Mouse (Mus musculus) midbrain, postnatal 0 days (tissue): Measurements from ENCODE around the gene Stip1. TPM values are rescaled to one million over a fixed set of nuclear protein-coding genes. Genes with fewer than 3 reads are reported as not detected.

Source experiments
- ATAC-seq: fragments of 200-750 bp; cut with Nextera tagmentation; 2 replicates; pipeline ENCODE4 v1.8.0; 2017; ENCODE audit warnings: moderate number of reproducible peaks, mild to moderate bottlenecking, moderate TSS enrichment, moderate library complexity; ENCODE audit not compliant: low FRiP score
- DNase-seq: peaks from one replicate; pipeline ENCODE4 v3.0.0-alpha.2; 2015; ENCODE audit warnings: low spot score
- H3K27ac ChIP-seq: fragments of 300-500 bp; sonication (generic); 2 replicates; pipeline ENCODE4 v1.5.1; 2014; ENCODE audit warnings: low read depth, mild to moderate bottlenecking, low read length, mixed read lengths
- H3K27me3 ChIP-seq: fragments of 300-500 bp; sonication (generic); 2 replicates; pipeline ENCODE4 v1.6.1; 2014; ENCODE audit warnings: low read length, control low read depth, mixed read lengths; ENCODE audit not compliant: insufficient read depth
- H3K36me3 ChIP-seq: fragments of 300-500 bp; sonication (generic); 2 replicates; pipeline ENCODE4 v1.6.1; 2014; ENCODE audit warnings: low read length, control low read depth, mixed read lengths; ENCODE audit not compliant: insufficient read depth
- H3K4me1 ChIP-seq: fragments of 300-500 bp; sonication (generic); 2 replicates; pipeline ENCODE4 v1.6.1; 2014; ENCODE audit warnings: mild to moderate bottlenecking, control low read depth, antibody characterized with exemption, low read length, mixed read lengths; ENCODE audit not compliant: insufficient read depth
- H3K4me2 ChIP-seq: fragments of 300-500 bp; sonication (generic); 2 replicates; pipeline ENCODE4 v1.6.1; 2014; ENCODE audit warnings: low read depth, mild to moderate bottlenecking, low read length, mixed read lengths; ENCODE audit not compliant: poor library complexity, severe bottlenecking
- H3K4me3 ChIP-seq: fragments of 300-500 bp; sonication (generic); 2 replicates; pipeline ENCODE4 v1.5.1; 2014; ENCODE audit warnings: low read depth, mild to moderate bottlenecking, low read length, moderate library complexity
- H3K9ac ChIP-seq: fragments of 300-500 bp; sonication (generic); replicated peaks from 2 replicates; pipeline ENCODE4 v1.6.1; 2014; ENCODE audit warnings: mild to moderate bottlenecking, low read length, moderate library complexity, mixed read lengths; ENCODE audit not compliant: poor library complexity, severe bottlenecking
- H3K9me3 ChIP-seq: fragments of 300-500 bp; sonication (generic); 2 replicates; pipeline ENCODE4 v1.6.1; 2016; ENCODE audit warnings: low read length, control low read depth
- CTCF ChIP-seq: IDR thresholded peaks from 2 replicates; pipeline ENCODE4 v1.5.1; 2016; ENCODE audit warnings: antibody characterized with exemption, mild to moderate bottlenecking
- WGBS: fragments of 180-500 bp; shearing (Covaris S2); extraction: QIAGEN DNeasy Blood & Tissue Kit; methylation state at CpG from one replicate; pipeline ENCODE4 v1.1.7; 2014; 5-methylcytosine and 5-hydroxymethylcytosine counted together
- polyA plus RNA-seq: library from polyadenylated mRNA; unstranded; fragments of >200 nt; fragmentation: Nextera tagmentation; extraction: Ambion mirVana; gene quantifications from 2 replicates; pipeline ENCODE4 v1.2.1, GENCODE M21; 2015
- total RNA-seq: library from RNA; depleted of rRNA; stranded (reverse); fragments of >200 nt; gene quantifications from 2 replicates; pipeline ENCODE4 v1.2.3, GENCODE M21; 2014

Gene Stip1
- total and polyA plus RNA-seq, 2 experiments from 2014 or later, result 97.0 to 142 TPM

DNA sequence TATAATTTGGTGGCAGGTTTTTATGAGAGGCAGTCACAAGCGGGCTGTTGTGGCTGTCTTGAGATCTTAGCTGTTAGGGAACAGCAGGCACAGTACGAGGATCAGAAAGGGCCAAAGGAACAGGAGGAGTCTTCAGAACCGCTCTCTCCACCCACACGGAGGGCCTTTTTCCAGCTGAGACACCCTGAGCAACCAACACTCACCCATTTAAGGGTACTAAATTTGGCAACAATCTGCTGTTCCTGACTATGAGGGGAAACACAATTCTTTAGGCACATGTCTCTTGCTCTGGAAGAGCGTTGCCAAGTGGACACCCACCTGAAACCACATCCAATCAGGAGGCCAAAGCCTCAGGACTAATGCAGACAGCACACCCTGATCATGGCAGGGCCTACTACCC is 10.2 kb downstream of the Stip1 start:
- Histone ChIP-seq H3K4me2 (no peak overlapping the region), H3K4me3 (no peak overlapping the region), H3K27me3 (no peaks in the 10 kb centered on the region), H3K9me3 (no peaks in the 10 kb centered on the region), H3K36me3 (peaks cover 64% of the 10 kb centered on the region), H3K4me1 (no peaks in the 10 kb centered on the region), H3K27ac (no peak overlapping the region), H3K9ac (no peak overlapping the region)
- 93% methylated on average over 5 of the region's 5 CpGs for WGBS
- DNase-seq (no peak), ATAC-seq (no peak)
- TF ChIP-seq CTCF, result no peak

DNA sequence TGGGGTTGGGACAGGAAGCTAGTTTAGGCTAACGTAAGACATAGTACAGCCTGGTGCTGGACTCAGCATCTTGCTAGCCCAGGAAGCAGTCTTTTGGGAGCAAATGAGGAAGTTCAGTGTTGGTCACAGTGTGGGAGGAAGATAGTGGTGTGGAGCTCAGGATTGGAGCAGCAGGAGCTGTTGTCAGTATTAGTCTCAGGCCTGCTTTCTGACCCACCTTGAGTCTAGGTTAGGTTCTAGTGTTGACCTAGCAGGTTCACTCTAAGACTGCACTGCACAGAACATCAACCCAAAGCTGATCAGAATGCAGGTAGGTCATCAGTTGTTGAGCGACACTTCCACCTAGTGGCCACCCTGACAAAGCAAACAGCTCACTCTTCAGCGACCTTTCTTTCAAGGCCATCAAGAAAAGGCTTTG is 19.5 kb downstream of the Stip1 start:
- no peak overlapping the region for H3K27ac ChIP-seq

DNA sequence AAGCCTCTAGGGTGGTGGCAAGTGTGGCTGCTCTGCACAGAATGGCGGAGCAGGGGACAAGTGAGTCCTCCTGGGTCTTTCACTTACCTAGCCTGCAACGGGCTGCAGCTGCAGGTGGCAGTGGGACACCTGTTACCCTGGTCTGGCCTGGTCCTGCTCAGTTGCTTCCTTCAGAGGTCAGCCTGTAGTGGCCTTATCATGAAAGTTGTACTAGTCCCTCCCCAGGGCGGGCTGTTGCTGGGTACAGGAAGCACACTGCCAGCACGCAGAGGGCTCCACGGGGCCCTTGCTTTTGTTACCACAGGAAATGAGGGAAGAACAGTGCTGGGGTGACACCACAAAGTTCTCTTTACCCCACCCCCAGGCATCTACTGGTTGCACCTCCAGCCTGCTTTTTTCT is 20.6 kb downstream of the Stip1 start, which contains the start of gene Fermt3:
Fermt3 (minus strand) TSS at position 279 of the 400 bp plus-strand sequence.
- Histone ChIP-seq H3K27me3 (no peaks in the 10 kb centered on the region), H3K9ac (no peak within 1 kb of the TSS), H3K36me3 (peaks cover 47% of the 10 kb centered on the region), H3K4me3 (no peak within 1 kb of the TSS), H3K4me2 (no peak within 1 kb of the TSS), H3K27ac (0 out of 2 replicates have a peak within 1 kb of the TSS, but pooled peaks have one; percentile 12), H3K9me3 (no peaks in the 10 kb centered on the region), H3K4me1 (no peaks in the 10 kb centered on the region)
- TF ChIP-seq CTCF, result no peak
- 91% methylated on average over 5 of the region's 5 CpGs for WGBS
- DNase-seq, result no peak
- ATAC-seq, result no peak

More for the DNA sequence above, 19.5 kb downstream of the Stip1 start:
- DNase-seq, result peak; percentile 71
- no peaks in the 10 kb centered on the region for H3K4me1 ChIP-seq
- H3K9me3 ChIP-seq, result no peaks in the 10 kb centered on the region
- no peak overlapping the region for H3K4me2 ChIP-seq
- peaks cover 55% of the 10 kb centered on the region for H3K36me3 ChIP-seq
- H3K27me3 ChIP-seq, result no peaks in the 10 kb centered on the region
- H3K4me3 ChIP-seq, result no peak overlapping the region
- H3K9ac ChIP-seq, result no peak overlapping the region
- WGBS, result 44% methylated on average over 3 of the region's 3 CpGs
- TF ChIP-seq CTCF, result peak; percentile 82
- ATAC-seq, result peak; percentile 63; the same call in 1 of the 2 replicates

DNA sequence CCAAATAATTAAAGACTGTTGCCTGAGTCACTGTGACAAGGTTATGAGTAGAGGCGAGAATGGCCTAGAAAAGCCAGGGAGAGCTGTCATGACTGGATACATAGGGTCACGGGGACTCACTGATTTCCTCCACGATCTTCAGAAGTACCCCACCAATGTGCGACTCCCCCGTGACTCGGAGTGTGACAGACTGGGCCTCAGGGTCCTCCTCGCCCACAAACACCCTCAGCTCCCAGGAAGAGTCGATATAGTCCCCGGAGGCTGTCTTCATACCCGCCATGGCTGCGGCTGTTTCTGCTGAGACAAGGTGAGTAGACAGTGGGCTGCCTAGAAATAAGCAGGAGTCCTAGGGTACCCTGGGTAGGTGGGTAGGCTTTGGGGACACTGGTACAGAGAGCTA is 21.2 kb downstream of the Stip1 start:
- H3K4me1 ChIP-seq, result no peaks in the 10 kb centered on the region
- no peak overlapping the region for H3K9ac ChIP-seq
- no peaks in the 10 kb centered on the region for H3K9me3 ChIP-seq
- H3K4me2 ChIP-seq, result no peak overlapping the region
- no peak for DNase-seq
- no peak for TF ChIP-seq CTCF
- H3K27ac ChIP-seq, result no peak overlapping the region
- H3K36me3 ChIP-seq, result peaks cover 45% of the 10 kb centered on the region
- no peaks in the 10 kb centered on the region for H3K27me3 ChIP-seq
- WGBS, result 94% methylated on average over 11 of the region's 11 CpGs
- ATAC-seq, result no peak
- no peak overlapping the region for H3K4me3 ChIP-seq

DNA sequence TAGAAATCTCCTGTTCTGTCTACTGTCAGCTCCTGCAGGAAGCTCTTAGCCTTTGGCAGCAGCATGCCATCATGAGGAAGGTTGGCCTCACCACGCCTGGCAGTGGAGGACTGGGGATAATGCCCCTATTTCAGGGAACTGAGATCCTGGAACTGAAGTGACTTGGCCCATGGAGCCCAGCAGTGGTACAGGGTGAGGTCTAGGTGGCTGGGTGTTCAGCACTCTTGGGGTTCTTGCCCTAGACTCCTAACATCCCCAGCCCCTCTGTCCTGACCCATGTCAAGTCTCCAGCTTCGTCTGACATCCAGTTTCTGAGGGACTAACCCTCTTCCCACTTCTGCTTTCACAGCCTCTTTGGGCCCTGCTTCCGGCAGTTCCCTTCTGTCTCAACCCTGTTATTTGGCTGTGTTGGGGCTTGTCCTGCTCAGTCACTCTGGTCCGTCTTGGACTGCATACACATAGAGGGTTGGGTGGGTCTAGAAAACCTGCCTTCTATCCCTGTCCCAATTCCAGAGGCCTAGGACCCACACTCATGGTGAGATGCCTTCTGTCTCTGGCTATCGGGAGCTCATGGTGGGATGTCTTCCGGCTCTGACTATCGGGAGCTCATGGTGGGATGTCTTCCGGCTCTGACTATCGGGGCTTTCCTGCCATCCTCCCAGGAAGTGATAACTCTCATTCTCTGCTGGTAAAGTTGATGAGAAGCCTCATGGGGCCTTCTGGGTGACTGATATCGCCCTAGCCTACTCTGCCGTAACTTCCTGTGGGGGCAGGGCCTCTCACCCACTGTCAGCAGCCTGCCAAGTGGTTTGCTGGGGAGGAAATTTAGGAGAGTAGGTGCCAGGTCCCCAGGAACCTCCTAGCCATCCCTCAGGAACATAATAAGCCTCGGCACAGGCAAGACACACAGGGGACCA is 22.0 kb downstream of the Stip1 start:
- no peak for TF ChIP-seq CTCF
- Histone ChIP-seq H3K4me2 (no peak overlapping the region), H3K9me3 (no peaks in the 10 kb centered on the region), H3K27ac (no peak overlapping the region), H3K4me1 (no peaks in the 10 kb centered on the region), H3K4me3 (no peak overlapping the region), H3K36me3 (peaks cover 38% of the 10 kb centered on the region), H3K9ac (no peak overlapping the region), H3K27me3 (no peaks in the 10 kb centered on the region)
- WGBS, result 79% methylated on average over 12 of the region's 12 CpGs
- ATAC-seq (no peak), DNase-seq (no peak)

DNA sequence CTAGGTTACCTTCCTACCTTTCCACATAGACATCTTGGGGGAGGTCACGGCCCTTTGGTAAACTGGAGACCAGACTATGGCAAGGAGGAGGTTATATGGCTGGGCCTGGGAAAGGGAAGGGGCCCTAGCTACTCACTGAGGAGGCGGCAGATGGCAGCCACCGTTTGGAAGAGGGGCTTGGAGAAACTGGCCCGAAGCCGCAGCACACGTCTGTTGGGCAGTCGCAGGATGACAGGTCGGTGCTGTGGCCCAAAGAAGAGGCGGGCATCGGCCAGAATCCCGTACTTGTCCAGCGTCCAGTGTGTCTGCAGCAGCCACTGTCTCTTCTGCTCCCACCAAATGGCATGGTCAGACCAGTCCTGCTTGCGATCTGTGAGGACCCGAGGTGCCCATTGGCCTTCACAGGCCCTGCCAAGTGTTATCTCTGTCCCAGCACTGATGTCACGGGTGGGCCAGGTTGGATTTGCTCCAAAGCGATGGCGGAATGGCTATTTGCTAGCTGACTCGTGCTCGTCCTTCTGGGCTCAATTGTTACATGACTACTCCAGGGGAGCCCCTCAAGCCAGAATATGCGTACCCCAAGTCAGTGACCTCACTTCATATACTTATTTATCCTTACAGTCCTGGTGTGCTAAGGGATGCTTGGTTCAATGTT is 25.2 kb downstream of the Stip1 start:
- no peaks in the 10 kb centered on the region for H3K9me3 ChIP-seq
- no peak overlapping the region for H3K4me2 ChIP-seq
- no peak for TF ChIP-seq CTCF
- WGBS, result 92% methylated on average over 20 of the region's 20 CpGs
- ATAC-seq (no peak), DNase-seq (no peak)
- H3K27ac ChIP-seq, result no peak overlapping the region
- H3K9ac ChIP-seq, result no peak overlapping the region
- H3K36me3 ChIP-seq, result peaks cover 13% of the 10 kb centered on the region
- no peak overlapping the region for H3K4me3 ChIP-seq
- no peaks in the 10 kb centered on the region for H3K27me3 ChIP-seq
- H3K4me1 ChIP-seq, result no peaks in the 10 kb centered on the region
